In the genomic region with DNA sequence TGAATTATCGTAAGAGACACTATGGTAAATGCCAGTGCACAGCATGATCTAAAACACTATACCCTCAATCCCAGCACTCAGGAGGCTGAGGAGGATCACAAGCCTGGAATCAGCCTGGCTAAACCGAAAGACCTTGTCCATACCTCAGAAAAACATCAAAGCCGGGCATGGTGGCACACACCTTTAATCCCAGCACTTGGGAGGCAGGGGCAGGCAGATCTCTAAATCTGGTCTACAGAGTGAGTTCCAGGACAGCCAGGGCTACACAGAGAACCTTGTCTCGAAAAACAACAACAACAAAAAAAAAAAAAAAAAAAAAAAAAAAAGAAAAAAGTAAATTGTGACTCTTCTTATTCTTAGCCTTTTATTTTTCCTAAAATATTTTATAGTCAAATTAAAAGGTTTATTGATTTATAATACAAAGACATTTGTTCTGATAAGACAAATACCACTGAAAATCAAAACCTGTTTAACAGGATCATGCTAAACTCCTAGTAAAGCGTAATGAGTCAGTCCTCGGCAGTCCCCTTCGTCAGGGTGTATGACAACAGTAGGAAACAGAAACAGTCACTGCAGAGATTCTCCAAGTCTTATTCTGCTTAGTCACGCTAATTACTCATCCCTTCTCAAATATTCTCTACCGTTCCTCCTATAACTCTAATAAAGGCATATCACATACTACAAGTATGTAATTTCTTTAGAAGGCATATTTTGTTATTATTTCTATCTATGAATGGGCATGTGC, we compare ENCODE assay signal across 18 mouse cellular contexts. TPM values are rescaled to one million over a fixed set of nuclear protein-coding genes. Genes with fewer than 3 reads are reported as not detected.
"Had no signal": no experiment of that assay in that cellular context is flagged by ENCODE, and none has a peak within 500 bp of the region (broad histone marks: within the 10 kb centered on the region; RNA-seq: fewer than 3 reads in every experiment).

No protein-coding gene starts in this region.

- DNase-seq: kidney, adult 9 months; kidney, postnatal 36 days; lung, embryonic 14.5 days; lung, postnatal 10 days; lung, postnatal 4 days; midbrain, embryonic 14.5 days; retina, postnatal 1 day; right cerebral cortex, postnatal 4 days; spleen, adult 18-20 months; thymus, postnatal 36 days had no signal

- H3K27ac ChIP-seq: kidney, postnatal 0 days; limb, embryonic 15.5 days; liver, embryonic 15.5 days; midbrain, embryonic 10.5 days; neural tube, embryonic 13.5 days; stomach, embryonic 15.5 days had no signal

- H3K4me3 ChIP-seq: limb, embryonic 15.5 days; liver, embryonic 15.5 days; midbrain, embryonic 10.5 days; neural tube, embryonic 13.5 days; stomach, embryonic 15.5 days had no signal

- H3K9me3 ChIP-seq: limb, embryonic 15.5 days; liver, embryonic 15.5 days; midbrain, embryonic 10.5 days; neural tube, embryonic 13.5 days; stomach, embryonic 15.5 days had no signal

- H3K27me3 ChIP-seq: limb, embryonic 15.5 days; liver, embryonic 15.5 days; neural tube, embryonic 13.5 days; stomach, embryonic 15.5 days had no signal

RNA-seq across cellular contexts. Expression of a gene that starts 15.2 kb away (rescaled TPM):
- total RNA-seq: megakaryocyte, adult 5-6 weeks; monocyte, adult 5-6 weeks had no signal

RNA-seq across cellular contexts. Expression of a gene that starts 25.3 kb away (rescaled TPM):
- total RNA-seq: megakaryocyte, adult 5-6 weeks; monocyte, adult 5-6 weeks had no signal
